Mouse (Mus musculus) lung, adult 2 months (tissue): Measurements from ENCODE around the gene Dhx58.

Experiments used
- CTCF ChIP-seq: fragments of 200-500 bp; IDR thresholded peaks from 2 replicates; pipeline ENCODE4 v1.5.1; 2011; ENCODE audit warnings: mild to moderate bottlenecking, low read length, control low read depth; ENCODE audit not compliant: insufficient read depth
- POLR2A ChIP-seq: fragments of 200-500 bp; IDR thresholded peaks from 2 replicates; pipeline ENCODE4 v1.6.1; 2011; ENCODE audit warnings: low read depth, mild to moderate bottlenecking, control low read depth, low read length, borderline replicate concordance; ENCODE audit errors: extremely low read depth

GRCm38 (mm10) chr11:100710528-100710927 is 6.5 kb upstream of the Dhx58 start:
- TF ChIP-seq CTCF (no peak), POLR2A (no peak)
